Mouse (Mus musculus): ENCODE results near the gene Mboat2.

- TF ChIP-seq POLR2A (IDR thresholded peaks at IDR 0.05; ENCODE audit: control insufficient read depth, low read depth, low read length) (no peak), CTCF (IDR thresholded peaks at IDR 0.05; ENCODE audit: control insufficient read depth, insufficient read depth, insufficient replicate concordance, low read depth, low read length) (no peak)
Observed at GRCm38 (mm10) chr12:24973586-24973985, 142.9 kb downstream of the Mboat2 start.
